Mouse (Mus musculus): Measurements from ENCODE around the gene Aar2.
"Not testable (repeated sequence)": the region's sequence is repeated elsewhere in the genome, so short reads cannot be mapped to it uniquely, and the experiment has no call there.

The Aar2 gene

DNA sequence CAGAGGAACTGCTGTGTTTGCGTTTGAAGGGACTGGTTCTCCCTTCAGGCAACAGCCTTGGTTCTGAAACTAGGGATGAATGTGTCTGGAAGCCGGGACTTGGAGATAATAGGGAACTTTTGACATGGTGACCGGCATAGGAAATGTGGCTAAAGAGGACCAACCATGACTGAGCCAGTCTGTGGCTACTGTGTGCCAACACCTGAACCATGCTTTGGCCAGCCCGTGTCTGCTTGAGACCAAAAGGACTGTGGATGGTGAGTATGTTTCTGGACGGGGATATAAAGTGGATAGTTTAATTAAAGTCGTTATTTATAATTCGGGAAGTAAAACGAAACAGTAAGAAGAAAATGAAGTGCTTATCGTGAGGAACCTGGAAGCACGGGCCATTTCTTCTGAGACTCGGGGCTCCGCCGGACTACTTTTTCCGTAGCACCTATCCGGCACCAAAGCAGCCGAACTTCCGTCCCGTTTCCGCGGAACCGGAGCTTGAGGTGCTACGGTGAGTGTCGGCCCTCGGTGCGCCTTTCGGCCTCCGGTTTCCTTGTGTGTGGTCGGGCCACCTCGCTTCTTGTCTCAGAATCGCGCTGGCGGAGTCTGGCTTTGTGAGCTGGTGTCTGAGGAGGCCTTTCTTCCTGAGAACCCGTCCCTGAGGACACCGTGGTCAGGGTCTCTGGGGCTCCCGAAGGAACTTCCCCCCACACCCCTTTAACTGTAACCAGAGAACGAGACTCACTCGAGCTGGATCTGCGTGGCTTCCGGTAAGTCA, at the start of gene Aar2:
Gene Aar2 (plus strand): TSS at position 462 of the 769 bp plus-strand sequence.
- DNase-seq (ENCODE audit: low read depth, low spot score), result peak; percentile 69

GRCm38 (mm10) chr2:156497915-156498314, 49.5 kb upstream of the Aar2 start:
- DNase-seq (ENCODE audit: low read depth, low spot score), result peak; percentile 59

DNA sequence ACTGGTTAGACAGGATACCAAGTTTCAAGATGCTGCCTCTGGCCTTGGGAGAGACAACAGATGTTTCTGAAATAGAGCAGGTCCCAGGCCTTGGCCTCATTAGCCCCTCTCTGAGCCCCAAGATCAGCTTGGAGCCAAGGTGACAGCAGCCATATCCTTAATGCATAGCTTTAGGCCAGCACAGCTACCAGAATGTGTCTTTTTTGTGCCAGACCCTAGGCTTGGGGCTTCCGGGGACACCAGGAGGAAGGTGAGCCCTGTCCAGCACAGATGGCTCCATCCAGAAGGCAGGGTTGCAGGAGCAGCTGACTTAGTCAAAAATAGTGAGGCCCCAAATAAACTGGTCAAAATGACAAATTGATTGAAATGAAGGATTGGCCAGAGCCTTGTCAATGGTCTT, 46.4 kb upstream of the Aar2 start:
- no peak for DNase-seq (ENCODE audit: low read depth, low spot score)

- no peak for DNase-seq (ENCODE audit: low read depth, low spot score)
Observed at GRCm38 (mm10) chr2:156505533-156505932, 41.9 kb upstream of the Aar2 start.

DNA sequence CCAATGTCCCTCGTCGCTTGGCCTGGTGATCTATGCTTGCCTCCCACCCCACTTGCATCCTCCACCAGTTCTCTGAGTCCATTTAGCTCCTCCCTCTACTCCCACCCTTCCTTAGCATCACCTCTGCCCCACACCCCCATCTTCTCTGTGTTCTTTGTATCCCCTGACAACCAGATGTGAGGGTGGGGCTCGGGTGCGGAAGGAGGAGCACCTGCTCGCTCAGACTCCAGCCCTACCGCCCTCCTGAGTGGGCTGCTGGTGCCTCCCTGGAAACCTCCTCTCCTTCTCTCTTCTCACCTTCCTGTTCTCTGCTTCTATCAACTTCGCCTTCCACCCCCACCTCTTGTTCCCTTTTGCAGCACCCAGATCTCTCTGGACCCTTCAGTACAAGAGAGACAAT, 35.4 kb upstream of the Aar2 start:
- no peak for DNase-seq (ENCODE audit: low read depth, low spot score)

DNA sequence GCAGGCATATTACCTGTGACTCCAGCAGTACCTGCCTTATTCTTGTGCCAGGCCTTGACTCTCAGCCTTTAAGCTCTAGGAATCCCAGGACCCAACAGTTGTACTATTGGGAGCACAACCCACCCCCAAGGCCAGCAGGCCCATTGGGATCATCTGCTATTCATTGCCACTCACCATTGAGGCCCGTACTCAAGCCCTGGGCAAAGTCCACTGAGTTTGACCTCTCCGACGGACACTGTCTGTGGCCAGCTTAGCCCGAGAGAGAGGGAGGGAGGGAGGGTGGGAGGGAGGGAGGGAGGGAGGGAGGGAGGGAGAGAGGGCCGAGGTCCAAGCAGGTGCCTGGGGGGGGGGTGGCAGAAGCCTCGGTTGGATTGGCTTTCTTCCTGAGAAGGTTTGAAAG, 34.8 kb upstream of the Aar2 start:
- no peak for DNase-seq (ENCODE audit: low read depth, low spot score)

DNA sequence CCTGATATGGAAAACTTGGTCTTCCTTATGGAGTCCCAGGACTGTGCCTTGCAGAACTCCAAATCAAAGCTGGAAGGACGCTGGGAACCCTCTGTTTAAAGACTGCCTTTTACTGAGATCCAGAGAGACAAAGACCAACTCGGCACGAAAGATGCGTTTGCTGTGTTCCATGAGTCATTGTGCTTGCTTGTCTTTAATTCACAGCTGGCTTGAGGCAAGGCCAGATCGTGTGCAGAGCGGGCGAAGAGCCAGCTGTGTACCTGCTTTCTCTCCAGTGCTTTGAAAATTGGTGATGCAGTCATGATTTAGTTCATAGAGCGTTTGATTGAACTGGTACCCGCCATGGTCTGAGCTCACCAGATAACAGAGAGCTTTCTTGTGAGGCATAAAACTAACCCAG, 32.3 kb upstream of the Aar2 start:
- no peak for DNase-seq (ENCODE audit: low read depth, low spot score)

- DNase-seq (ENCODE audit: low read depth, low spot score), result peak; percentile 56
Observed at GRCm38 (mm10) chr2:156515565-156516185, 31.7 kb upstream of the Aar2 start.

DNA sequence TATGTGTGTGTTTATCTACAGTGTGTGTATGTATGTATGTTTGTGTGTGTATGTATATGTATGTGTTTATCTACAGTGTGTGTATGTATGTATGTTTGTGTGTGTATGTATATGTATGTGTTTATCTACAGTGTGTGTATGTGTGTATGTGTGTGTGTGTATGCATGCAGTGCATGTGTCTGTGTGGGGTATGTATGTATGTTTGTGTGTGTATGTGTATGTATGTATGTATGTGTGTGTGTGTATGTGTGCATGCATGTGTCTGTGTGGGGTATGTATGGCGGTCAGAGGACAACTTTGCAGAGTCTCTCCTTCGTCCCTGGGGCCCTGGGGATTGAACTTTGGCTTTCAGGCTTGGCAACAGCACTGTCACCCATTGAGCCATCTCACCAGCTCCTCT, 30.7 kb upstream of the Aar2 start:
- DNase-seq (ENCODE audit: low read depth, low spot score), result not testable (repeated sequence)

DNA sequence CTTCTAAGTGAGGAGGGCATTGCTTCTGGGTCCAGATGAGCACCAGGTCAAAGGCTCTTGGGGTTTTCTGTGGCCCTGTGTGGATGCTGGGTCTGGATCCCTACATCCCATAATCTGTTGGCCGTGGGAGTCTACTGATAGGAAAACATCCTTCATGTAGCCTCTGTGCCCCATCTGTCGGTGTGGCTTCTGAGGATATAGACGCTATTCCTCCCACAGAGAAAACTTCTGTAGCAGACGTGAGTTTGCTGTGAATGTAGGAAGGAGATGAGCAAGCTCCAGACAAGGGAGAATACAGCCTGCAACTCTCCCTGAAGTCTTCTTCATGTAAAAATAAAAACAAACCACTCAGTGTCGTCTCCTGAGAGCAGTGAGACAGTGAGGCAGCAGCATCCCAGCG, 29.1 kb upstream of the Aar2 start:
- DNase-seq (ENCODE audit: low read depth, low spot score), result no peak

DNA sequence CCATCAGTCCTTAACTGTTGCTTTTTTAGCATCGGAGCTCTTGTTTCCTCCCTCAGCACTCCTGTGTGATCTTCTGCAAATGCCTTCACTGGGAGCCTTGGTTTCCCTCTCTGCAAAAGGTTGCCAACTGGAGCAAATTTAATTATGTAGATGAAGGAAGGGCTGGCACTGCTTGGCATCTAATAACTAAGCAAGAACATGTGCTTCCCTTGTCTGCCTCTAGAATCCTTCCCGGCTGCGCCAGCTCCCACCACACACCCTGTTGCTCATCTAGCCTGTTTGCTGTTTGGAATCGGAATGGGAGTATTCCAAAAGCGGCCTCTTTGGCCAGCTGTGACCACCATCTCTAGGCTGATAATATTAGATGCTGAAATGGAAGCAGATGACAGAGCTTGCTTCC, 27.8 kb upstream of the Aar2 start:
- DNase-seq (ENCODE audit: low read depth, low spot score), result no peak

- no peak for DNase-seq (ENCODE audit: low read depth, low spot score)
Observed at GRCm38 (mm10) chr2:156522994-156523393, 24.4 kb upstream of the Aar2 start.

GRCm38 (mm10) chr2:156524078-156524477, 23.3 kb upstream of the Aar2 start:
- no peak for DNase-seq (ENCODE audit: low read depth, low spot score)

- peak; percentile 39 for DNase-seq (ENCODE audit: low read depth, low spot score)
Observed at GRCm38 (mm10) chr2:156529726-156530125, 17.7 kb upstream of the Aar2 start.

DNA sequence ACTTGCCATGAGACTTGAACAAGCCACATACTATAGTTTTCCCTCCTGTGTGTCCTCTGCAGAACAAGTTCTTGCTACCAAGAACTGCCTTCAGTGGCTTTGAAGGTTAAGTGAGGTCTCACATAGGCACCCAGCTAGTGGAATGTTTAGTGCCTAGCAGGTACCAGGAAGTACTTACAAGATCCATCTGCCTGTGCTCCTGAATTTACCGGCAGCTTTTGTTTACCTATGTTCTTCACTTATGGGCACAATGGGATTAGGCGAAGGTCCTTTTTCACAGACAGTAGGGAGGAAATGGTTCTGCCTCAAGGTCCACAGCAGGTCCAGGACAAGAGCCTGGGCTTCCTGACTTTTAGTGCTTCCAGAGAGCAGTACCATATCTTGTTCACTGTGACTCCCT, 14.2 kb upstream of the Aar2 start:
- DNase-seq (ENCODE audit: low read depth, low spot score), result no peak

DNA sequence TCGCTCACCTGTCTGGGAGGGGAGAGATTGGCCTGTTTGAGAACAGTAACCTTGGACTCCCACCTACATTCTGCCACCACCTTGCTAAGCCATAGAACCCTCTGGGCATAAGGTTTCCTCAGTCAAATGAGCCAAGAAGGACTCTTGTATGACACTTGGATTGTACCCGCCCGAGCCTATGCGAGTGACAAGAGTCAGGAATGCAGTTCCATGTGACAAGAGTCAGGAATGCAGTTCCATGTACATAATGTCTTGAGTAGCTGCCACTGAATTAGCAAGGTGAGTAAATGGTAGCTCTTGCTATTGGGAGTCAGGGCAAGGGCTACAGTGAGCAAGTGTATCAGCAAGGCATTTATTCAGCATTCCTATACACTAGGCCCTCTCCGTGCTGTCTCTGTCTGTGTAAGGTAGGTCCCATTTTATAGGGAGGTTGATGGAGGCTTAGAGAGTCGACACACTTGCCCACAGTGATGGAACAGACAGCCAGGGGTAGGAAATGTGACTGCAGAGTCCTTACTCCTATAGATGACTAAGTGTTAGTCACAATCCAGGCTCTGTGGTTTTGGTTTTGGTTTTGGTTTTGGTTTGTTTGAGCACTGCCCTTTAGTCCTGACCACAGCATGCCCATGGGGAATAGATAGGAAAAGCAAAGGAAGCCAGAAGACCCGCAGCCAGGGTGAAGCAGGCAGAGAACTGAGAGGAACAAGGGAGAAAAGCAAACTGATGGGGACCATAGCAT, 8.4 kb upstream of the Aar2 start:
- DNase-seq (ENCODE audit: low read depth, low spot score), result no peak

DNA sequence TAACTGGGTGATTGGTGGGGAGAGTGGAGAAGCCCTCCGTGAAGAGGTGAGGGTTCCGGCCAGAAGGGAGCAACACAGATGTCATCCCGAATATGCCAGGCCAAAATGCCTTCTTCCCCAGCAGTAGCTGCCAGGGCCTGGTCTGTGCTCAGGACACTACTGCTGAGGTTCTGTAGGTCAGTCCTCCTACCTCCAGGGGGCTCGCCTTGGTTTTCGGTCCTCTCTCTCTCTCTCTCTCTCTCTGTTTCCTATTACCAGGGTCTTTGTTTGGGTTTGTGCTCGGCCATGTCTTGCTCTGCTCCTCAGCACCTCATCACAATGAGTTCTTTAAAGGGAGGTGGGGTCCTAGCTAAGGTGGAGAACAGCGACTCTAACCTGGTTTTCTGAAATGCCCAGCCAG, 6.4 kb upstream of the Aar2 start:
- no peak for DNase-seq (ENCODE audit: low read depth, low spot score)

- no peak for DNase-seq (ENCODE audit: low read depth, low spot score)
Observed at GRCm38 (mm10) chr2:156542410-156542809, 5.0 kb upstream of the Aar2 start.

GRCm38 (mm10) chr2:156543804-156544203, 3.6 kb upstream of the Aar2 start:
- DNase-seq (ENCODE audit: low read depth, low spot score), result no peak

DNA sequence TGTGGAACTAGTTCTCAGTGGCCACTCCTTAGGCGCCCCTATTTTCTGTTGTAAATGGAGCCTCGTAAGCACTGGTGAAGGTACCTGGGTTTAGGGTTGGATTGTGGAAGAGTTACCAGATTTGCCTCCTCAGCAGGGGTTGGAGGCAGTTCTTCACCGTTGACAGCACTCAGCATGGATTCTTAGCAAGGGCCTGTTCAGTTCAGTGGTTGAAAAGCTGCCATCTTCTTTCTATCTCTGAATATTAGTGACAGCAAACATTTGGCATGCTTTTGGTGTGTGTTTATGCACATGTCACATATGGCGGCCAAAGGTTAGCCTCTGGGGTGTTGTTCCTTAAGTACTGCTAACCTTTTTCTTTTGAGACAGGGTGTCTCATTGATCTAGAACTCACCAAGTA, 5.0 kb downstream of the Aar2 start:
- DNase-seq (ENCODE audit: low read depth, low spot score), result no peak

DNA sequence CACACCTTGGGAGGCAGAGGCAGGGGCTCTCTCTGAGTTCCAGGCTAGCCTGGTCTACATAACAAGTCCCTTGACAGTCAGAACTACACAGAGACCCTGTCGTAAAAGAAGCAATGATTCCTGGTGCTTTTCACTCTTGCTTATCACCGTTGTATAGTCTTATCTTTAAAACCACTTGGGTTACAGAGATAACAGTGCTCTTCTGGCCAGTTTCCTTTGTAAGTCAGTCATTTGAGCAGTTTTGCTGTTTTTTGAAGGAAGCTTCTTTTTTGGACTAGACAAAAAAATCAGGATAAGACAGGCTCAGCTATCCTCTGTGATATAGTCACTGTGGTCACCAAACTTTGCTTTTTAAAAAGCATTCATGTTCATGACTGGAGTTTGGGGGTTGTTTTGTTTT, 14.4 kb downstream of the Aar2 start:
- no peak for DNase-seq (ENCODE audit: low read depth, low spot score)

- no peak for DNase-seq (ENCODE audit: low read depth, low spot score)
Observed at GRCm38 (mm10) chr2:156563557-156563956, 16.2 kb downstream of the Aar2 start.

DNA sequence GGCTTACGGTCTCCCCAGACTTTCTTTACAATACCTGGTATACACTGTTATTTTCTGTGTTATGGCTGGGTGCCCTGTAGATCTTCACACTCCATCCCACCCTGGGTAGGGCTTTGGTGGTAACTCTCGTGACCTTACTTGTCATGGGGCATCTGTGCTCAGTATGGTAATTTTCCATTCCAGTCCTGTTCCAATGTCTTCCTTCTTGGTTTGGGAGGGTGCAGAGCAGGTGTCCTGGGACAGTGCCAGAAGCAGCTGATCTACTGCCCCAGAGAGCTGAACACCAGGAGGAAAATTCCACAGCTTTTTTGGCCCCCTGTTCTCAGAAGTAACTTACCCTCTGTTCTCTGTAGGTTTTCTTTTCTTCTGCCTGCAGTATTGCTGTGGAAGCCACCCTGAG, 19.1 kb downstream of the Aar2 start:
- DNase-seq (ENCODE audit: low read depth, low spot score), result no peak
